In genomic region chr7:126625369-126625768, GRCm38 (mm10) we compare ENCODE assay signal across 8 mouse cellular contexts. TPM values are rescaled to one million over a fixed set of nuclear protein-coding genes. Genes with fewer than 3 reads are reported as not detected.
DNase-seq lines count a peak whose midpoint lies in the region; ATAC-seq and TF ChIP-seq lines count a peak whose summit lies in the region.

No protein-coding gene starts in this region.

- ATAC-seq in G1E (ENCODE audit: extremely low read depth, insufficient number of reproducible peaks, low FRiP score, poor library complexity, severe bottlenecking) = no peak

- no peak for TF ChIP-seq CTCF in G1E (IDR thresholded peaks at IDR 0.05; ENCODE audit: low read depth, low read length)

- H3K9me3 ChIP-seq in G1E (replicated peaks) = no peaks in the 10 kb centered on the region
- no peaks in the 10 kb centered on the region for H3K9me3 ChIP-seq in limb, embryonic 10.5 days (replicated peaks)

- peak; percentile 71 for DNase-seq in G1E (ENCODE audit: low spot score)
- peak; percentile 89 for DNase-seq in adrenal gland, adult 2 months
- DNase-seq in gastrocnemius, adult 8-10 months (ENCODE audit: low spot score in 2 of 2) = peak; percentile 76 to 85
- DNase-seq in kidney, adult 11 months = peak; percentile 79
- DNase-seq in limb, embryonic 10.5 days (ENCODE audit: low spot score) = no peak
- peak; percentile 19 to 47 for DNase-seq in monocyte, adult 2 months (ENCODE audit: low read depth in 1 of 2, low spot score in 2 of 2)
- peak; percentile 77 to 82 for DNase-seq in urinary bladder, postnatal 4 days (ENCODE audit: low spot score in 2 of 2)
- DNase-seq in thymus, postnatal 10 days (ENCODE audit: low spot score in 2 of 2) = no peak

- peak overlapping the region; percentile 67 for H3K4me3 ChIP-seq in G1E (ENCODE audit: low read depth, low read length)
- no peak overlapping the region for H3K4me3 ChIP-seq in limb, embryonic 10.5 days

- H3K36me3 ChIP-seq in G1E (replicated peaks) = peaks cover 6% of the 10 kb centered on the region
- H3K36me3 ChIP-seq in limb, embryonic 10.5 days = no peaks in the 10 kb centered on the region

- WGBS in limb, embryonic 10.5 days = 61% methylated on average over 6 of the region's 6 CpGs

- H3K4me1 ChIP-seq in G1E (ENCODE audit: insufficient read depth, low read depth, low read length) = peaks cover 62% of the 10 kb centered on the region
- H3K4me1 ChIP-seq in limb, embryonic 10.5 days = peaks cover 8% of the 10 kb centered on the region

- H3K27me3 ChIP-seq in G1E (ENCODE audit: insufficient read depth, low read length) = no peaks in the 10 kb centered on the region
- H3K27me3 ChIP-seq in limb, embryonic 10.5 days (ENCODE audit: low read depth, poor library complexity, severe bottlenecking) = no peaks in the 10 kb centered on the region

- peak overlapping the region; percentile 19 for H3K27ac ChIP-seq in limb, embryonic 10.5 days

RNA-seq across cellular contexts. Expression of gene Nupr1, which starts 5.3 kb away (rescaled TPM):
- total RNA-seq in G1E (2014; fragmentation: Nextera tagmentation) = 13.4 and 24.8 TPM in 2 replicates
- total RNA-seq in G1E (2017) = 0.41 and 1.1 TPM in 2 replicates
- polyA plus RNA-seq in G1E (2012) = 9.8 and 11.1 TPM in 2 replicates
- total RNA-seq in adrenal gland, adult 2 months (2021) = 10 to 100 TPM; 22.9 to 26.3 TPM
- 2.8 and 4.4 TPM in 2 replicates for polyA plus RNA-seq in adrenal gland, adult 2 months (2012; rRNA removed)
- 1 to 10 TPM; 3.5 to 6.7 (median 4.7) TPM for total RNA-seq in gastrocnemius, adult 8-10 months (2022)
- 0.45 and 0.78 TPM in 2 replicates for polyA plus RNA-seq in limb, embryonic 10.5 days (2016; fragmentation: Nextera tagmentation; extraction: Ambion mirVana)

RNA-seq across cellular contexts. Expression of gene Sgf29, which starts 23.7 kb away (rescaled TPM):
- 159 and 175 TPM in 2 replicates for total RNA-seq in G1E (2014; fragmentation: Nextera tagmentation)
- total RNA-seq in G1E (2017) = 36.8 and 57.3 TPM in 2 replicates
- 61.3 and 124 TPM in 2 replicates for polyA plus RNA-seq in G1E (2012)
- 10 to 100 TPM; 39.9 to 49.7 TPM for total RNA-seq in adrenal gland, adult 2 months (2021)
- polyA plus RNA-seq in adrenal gland, adult 2 months (2012; rRNA removed) = 64.5 and 74.4 TPM in 2 replicates
- total RNA-seq in gastrocnemius, adult 8-10 months (2022) = 10 to 100 TPM; 26.7 to 43.5 (median 34.7) TPM
- 69.0 and 69.2 TPM in 2 replicates for polyA plus RNA-seq in limb, embryonic 10.5 days (2016; fragmentation: Nextera tagmentation; extraction: Ambion mirVana)

RNA-seq across cellular contexts. Expression of gene Il27, which starts 30.6 kb away (rescaled TPM):
- total RNA-seq in G1E (2014; fragmentation: Nextera tagmentation) (not detected in 2 replicates), G1E (2017) (not detected in 2 replicates)
- not detected in 2 replicates for polyA plus RNA-seq in G1E (2012)
- not detected for total RNA-seq in adrenal gland, adult 2 months (2021)
- polyA plus RNA-seq in adrenal gland, adult 2 months (2012; rRNA removed) = 0.13 and 0.19 TPM in 2 replicates
- total RNA-seq in gastrocnemius, adult 8-10 months (2022) = not detected
- polyA plus RNA-seq in limb, embryonic 10.5 days (2016; fragmentation: Nextera tagmentation; extraction: Ambion mirVana) = not detected in 2 replicates

RNA-seq across cellular contexts. Expression of gene Cln3, which starts 39.8 kb away (rescaled TPM):
- 27.9 and 35.1 TPM in 2 replicates for total RNA-seq in G1E (2014; fragmentation: Nextera tagmentation)
- total RNA-seq in G1E (2017) = 49.9 and 52.7 TPM in 2 replicates
- 10.9 and 15.4 TPM in 2 replicates for polyA plus RNA-seq in G1E (2012)
- 10 to 100 TPM; 33.2 to 47.4 TPM for total RNA-seq in adrenal gland, adult 2 months (2021)
- polyA plus RNA-seq in adrenal gland, adult 2 months (2012; rRNA removed) = 52.8 and 56.1 TPM in 2 replicates
- 10 to 100 TPM in 3 of 4 experiments, 1 to 10 TPM in 1; 9.0 to 14.7 (median 12.6) TPM for total RNA-seq in gastrocnemius, adult 8-10 months (2022)
- polyA plus RNA-seq in limb, embryonic 10.5 days (2016; fragmentation: Nextera tagmentation; extraction: Ambion mirVana) = 27.0 and 27.8 TPM in 2 replicates

RNA-seq across cellular contexts. Expression of gene Apobr, which starts 40.6 kb away (rescaled TPM):
- total RNA-seq in G1E (2014; fragmentation: Nextera tagmentation) (1.3 and 3.7 TPM in 2 replicates), G1E (2017) (4.4 and 5.5 TPM in 2 replicates)
- polyA plus RNA-seq in G1E (2012) = 4.8 and 4.9 TPM in 2 replicates
- total RNA-seq in adrenal gland, adult 2 months (2021) = 1 to 10 TPM; 2.0 to 4.7 TPM
- 5.3 and 7.5 TPM in 2 replicates for polyA plus RNA-seq in adrenal gland, adult 2 months (2012; rRNA removed)
- under 1 TPM; 0.15 to 0.94 (median 0.29) TPM for total RNA-seq in gastrocnemius, adult 8-10 months (2022)
- 0.29 and 0.51 TPM in 2 replicates for polyA plus RNA-seq in limb, embryonic 10.5 days (2016; fragmentation: Nextera tagmentation; extraction: Ambion mirVana)

Comparison
In these comparisons a context has a peak if more than half of its experiments do, and no peak if none do; other contexts are left out.
1. DNase-seq: peak in G1E (single experiment), adrenal gland, adult 2 months (single experiment), gastrocnemius, adult 8-10 months (2 of 2), kidney, adult 11 months (single experiment), monocyte, adult 2 months (2 of 2) and urinary bladder, postnatal 4 days (2 of 2); none in limb, embryonic 10.5 days (single experiment) and thymus, postnatal 10 days (0 of 2).